Mouse (Mus musculus) G1E (cell line): ENCODE measurements around the gene Ms4a10.
A peak's percentile ranks its signal among the peaks of the same experiment; 100 is the strongest.

ENCODE experiments used
- CTCF ChIP-seq: IDR thresholded peaks from 2 replicates; pipeline ENCODE4 v1.5.1; 2012; ENCODE audit warnings: low read depth, low read length, inconsistent platforms, mixed read lengths
- GATA1 ChIP-seq: IDR thresholded peaks from 2 replicates; pipeline ENCODE4 v1.6.1; 2012; ENCODE audit warnings: borderline replicate concordance, low read length, inconsistent platforms, mixed read lengths
- GATA2 ChIP-seq: IDR thresholded peaks from 2 replicates; pipeline ENCODE4 v1.6.1; 2012; ENCODE audit warnings: low read depth, low read length, inconsistent platforms, borderline replicate concordance
- POLR2AphosphoS5 ChIP-seq: IDR thresholded peaks from 2 replicates; pipeline ENCODE4 v1.6.1; 2012; ENCODE audit warnings: low read depth, low read length, inconsistent platforms; ENCODE audit not compliant: insufficient replicate concordance
- TAL1 ChIP-seq: conservative IDR thresholded peaks from 2 replicates; pipeline ENCODE4 v1.6.1; 2012; ENCODE audit warnings: low read depth, low read length, inconsistent platforms, mixed read lengths

- peak; percentile 35; the same call in 1 of the 2 replicates for TF ChIP-seq CTCF
- no peak for TF ChIP-seq TAL1
- no peak for TF ChIP-seq GATA1
- no peak for TF ChIP-seq POLR2AphosphoS5
- no peak for TF ChIP-seq GATA2
Observed at GRCm38 (mm10) chr19:10976318-10976717, 1.8 kb upstream of the Ms4a10 start.
